Mouse (Mus musculus): ENCODE results near the gene Rnase9. TPM values are rescaled to one million over a fixed set of nuclear protein-coding genes. Genes with fewer than 3 reads are reported as not detected.

The Rnase9 gene
- not detected in 2 replicates for total RNA-seq (2023)

GRCm38 (mm10) chr14:51041769-51042168, at the start of gene Rnase9:
TSS of gene Rnase9 (minus strand) at chr14:51041869.

GRCm38 (mm10) chr14:51074335-51074734, 32.7 kb upstream of the Rnase9 start, which contains the start of gene Olfr750:
TSS of gene Olfr750 (minus strand) at chr14:51074435.

GRCm38 (mm10) chr14:51057401-51057831, 15.7 kb upstream of the Rnase9 start, which contains the start of gene Rnase12:
TSS of gene Rnase12 (minus strand) at chr14:51057661.

GRCm38 (mm10) chr14:51050063-51050462, 8.4 kb upstream of the Rnase9 start, which contains the start of gene Rnase11:
TSS of gene Rnase11 (minus strand) at chr14:51050163.

GRCm38 (mm10) chr14:51007152-51007801, 34.4 kb downstream of the Rnase9 start, which contains the start of gene Rnase10:
TSS of gene Rnase10 (plus strand) at chr14:51007751.

Other genes with a start within 250 kb of the Rnase9 start
- gene Ccnb1ip1, start 234.1 kb downstream of the Rnase9 start, total RNA-seq (2023), result not detected in 2 replicates
- 23.5 and 35.4 TPM in 2 replicates for gene Parp2, start 234.0 kb downstream of the Rnase9 start, total RNA-seq (2023)
- gene Tep1, start 171.3 kb downstream of the Rnase9 start, total RNA-seq (2023), result 33.7 and 51.6 TPM in 2 replicates
- 0.13 and 0.18 TPM in 2 replicates for gene Klhl33, start 144.4 kb downstream of the Rnase9 start, total RNA-seq (2023)
- 14.8 and 15.6 TPM in 2 replicates for gene Osgep, start 117.0 kb downstream of the Rnase9 start, total RNA-seq (2023)
- 11.9 and 13.5 TPM in 2 replicates for gene Apex1, start 116.9 kb downstream of the Rnase9 start, total RNA-seq (2023)
- 64.3 and 86.6 TPM in 2 replicates for gene Pip4p1, start 111.0 kb downstream of the Rnase9 start, total RNA-seq (2023)
- gene Pnp, start 110.8 kb downstream of the Rnase9 start, total RNA-seq (2023), result 55.5 and 66.9 TPM in 2 replicates
- gene Gm49342, start 97.4 kb downstream of the Rnase9 start, total RNA-seq (2023), result 43.8 and 69.2 TPM in 2 replicates
- gene Pnp2, start 85.9 kb downstream of the Rnase9 start, total RNA-seq (2023), result 4.6 and 5.7 TPM in 2 replicates
- 0.25 TPM in 1 of 2 replicates, not detected in the other for gene Rnase10, start 34.1 kb downstream of the Rnase9 start, total RNA-seq (2023)
- gene Rnase11, start 8.3 kb upstream of the Rnase9 start, total RNA-seq (2023), result not detected in 2 replicates
- gene Rnase12, start 15.8 kb upstream of the Rnase9 start, total RNA-seq (2023), result not detected in 2 replicates
- not detected in 2 replicates for gene Olfr750, start 32.6 kb upstream of the Rnase9 start, total RNA-seq (2023)
- 3.6 and 5.4 TPM in 2 replicates for gene Rnase4, start 49.2 kb upstream of the Rnase9 start, total RNA-seq (2023)
- gene Ang, start 49.3 kb upstream of the Rnase9 start, total RNA-seq (2023), result 2.0 and 3.2 TPM in 2 replicates
- gene Eddm3b, start 72.6 kb upstream of the Rnase9 start, total RNA-seq (2023), result not detected in 2 replicates
- gene Rnase6, start 82.0 kb upstream of the Rnase9 start, total RNA-seq (2023), result 16.8 and 24.9 TPM in 2 replicates
- not detected in 2 replicates for gene Rnase1, start 104.9 kb upstream of the Rnase9 start, total RNA-seq (2023)
- gene Rnase2b, start 120.4 kb upstream of the Rnase9 start, total RNA-seq (2023), result 1.1 and 1.8 TPM in 2 replicates
- gene Ang2, start 157.3 kb upstream of the Rnase9 start, total RNA-seq (2023), result not detected in 2 replicates
- gene Ear14, start 161.5 kb upstream of the Rnase9 start, total RNA-seq (2023), result not detected in 2 replicates
- 17.9 and 43.5 TPM in 2 replicates for gene Rnase2a, start 214.2 kb upstream of the Rnase9 start, total RNA-seq (2023)